Mouse (Mus musculus) thymus, postnatal 25 days (tissue): ENCODE measurements at regions not wholly inside any gene's neighbourhood (a gene's known extent, or its start where the extent isn't known, plus 50 kb on each side); places are given as distances from the start of the nearest gene placed in this dataset.

Experiments used
- DNase-seq: peaks from one replicate; pipeline ENCODE4 v3.0.0; 2022

GRCm38 (mm10) chr4:24154418-24154817 is 341.8 kb upstream of the Mms22l start:
- DNase-seq, result peak; percentile 10

- DNase-seq, result no peak
Observed at GRCm38 (mm10) chr4:24173750-24174149, 322.5 kb upstream of the Mms22l start.

GRCm38 (mm10) chr4:24213262-24214036 is 282.8 kb upstream of the Mms22l start:
- no peak for DNase-seq

- DNase-seq, result no peak
Observed at GRCm38 (mm10) chr4:24214037-24214362, 282.3 kb upstream of the Mms22l start.

GRCm38 (mm10) chr4:24218383-24218934 is 277.8 kb upstream of the Mms22l start:
- no peak for DNase-seq

GRCm38 (mm10) chr4:24219074-24219497 is 277.2 kb upstream of the Mms22l start:
- DNase-seq, result no peak

- DNase-seq, result no peak
Observed at GRCm38 (mm10) chr4:24219583-24219982, 276.7 kb upstream of the Mms22l start.

GRCm38 (mm10) chr4:24245124-24245523 is 251.1 kb upstream of the Mms22l start:
- no peak for DNase-seq

GRCm38 (mm10) chr4:24248142-24249054 is 247.9 kb upstream of the Mms22l start:
- no peak for DNase-seq

- no peak for DNase-seq
Observed at GRCm38 (mm10) chr4:24249243-24249970, 246.8 kb upstream of the Mms22l start.

GRCm38 (mm10) chr4:24278154-24278553 is 218.1 kb upstream of the Mms22l start:
- DNase-seq, result no peak
